Mouse (Mus musculus) heart, adult 2 months (tissue): ENCODE results near the gene Pld1.

Source experiments
- CTCF ChIP-seq: fragments of 200-600 bp; IDR thresholded peaks from 2 replicates; pipeline ENCODE4 v1.8.1; 2022; ENCODE audit warnings: antibody characterized with exemption, mild to moderate bottlenecking, moderate library complexity
- EP300 ChIP-seq: fragments of 200-500 bp; IDR thresholded peaks from 2 replicates; pipeline ENCODE4 v1.6.1; 2011; ENCODE audit warnings: low read depth, low read length, control low read depth; ENCODE audit not compliant: insufficient read depth
- POLR2A ChIP-seq: fragments of 200-500 bp; IDR thresholded peaks from 2 replicates; pipeline ENCODE4 v1.6.1; 2011; ENCODE audit warnings: mild to moderate bottlenecking, low read depth, low read length, control low read depth; ENCODE audit not compliant: insufficient read depth

DNA sequence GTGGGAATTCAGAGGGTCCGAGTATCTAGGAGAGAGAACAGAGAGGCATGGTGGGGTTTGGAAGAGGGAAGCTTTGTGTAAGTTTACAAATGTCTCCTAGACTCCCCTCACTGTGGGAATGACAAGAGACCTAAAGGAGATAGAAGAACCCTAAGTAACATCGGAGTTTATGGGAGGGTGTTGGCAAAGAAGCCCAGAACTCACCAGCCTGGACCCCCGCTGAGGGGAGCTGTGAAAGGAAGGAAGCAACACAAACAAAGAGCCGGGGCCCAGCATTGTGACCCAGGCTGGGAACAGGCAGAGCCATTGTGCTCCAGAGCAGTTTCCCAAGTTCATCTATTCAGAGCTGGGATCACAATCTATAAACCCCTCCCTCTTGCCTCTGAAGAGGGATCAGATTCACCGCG lies 25.3 kb downstream of the Pld1 start:
- TF ChIP-seq CTCF (no peak), EP300 (no peak), POLR2A (no peak)
